Mouse (Mus musculus): ENCODE measurements around the gene Ift140. TPM values are rescaled to one million over a fixed set of nuclear protein-coding genes. Genes with fewer than 3 reads are reported as not detected.

The Ift140 gene
- polyA plus RNA-seq, 1 experiment from 2014 or later, result 25.8 TPM

DNA sequence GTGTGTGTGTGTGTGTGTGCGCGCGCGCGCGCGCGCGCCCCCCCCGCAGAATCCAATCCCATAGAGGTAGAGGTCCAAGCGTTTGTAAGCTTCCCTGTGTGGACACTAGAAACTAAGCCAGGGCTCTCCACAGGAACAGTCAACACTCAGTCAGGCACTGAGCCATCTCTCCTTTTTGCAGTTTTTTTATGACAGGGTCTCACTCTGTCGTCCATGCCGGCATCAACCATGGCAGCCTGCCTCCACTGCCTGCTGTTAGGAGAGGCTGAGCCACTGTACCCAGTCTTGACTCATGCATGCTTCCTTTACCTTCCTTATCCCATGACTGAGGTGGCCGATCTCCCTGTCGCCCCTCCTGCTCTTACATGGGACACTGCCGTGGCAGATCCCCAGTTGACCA lies 91.9 kb downstream of the Ift140 start:
- H3K27me3 ChIP-seq (ENCODE audit: control insufficient read depth, insufficient read depth, low read length), result no peaks in the 10 kb centered on the region
- WGBS, result 95% methylated on average over 7 of the region's 16 CpGs
- H3K4me2 ChIP-seq (ENCODE audit: low read depth), result no peak overlapping the region
- H3K4me3 ChIP-seq (ENCODE audit: low read depth, low read length), result no peak overlapping the region
- no peaks in the 10 kb centered on the region for H3K9me3 ChIP-seq (ENCODE audit: control insufficient read depth, low read length)
- no peak overlapping the region for H3K27ac ChIP-seq (ENCODE audit: low read depth, low read length)
- no peaks in the 10 kb centered on the region for H3K4me1 ChIP-seq (ENCODE audit: control insufficient read depth, insufficient read depth, low read length)
- DNase-seq (ENCODE audit: low spot score) (no peak), ATAC-seq (ENCODE audit: insufficient read depth, low FRiP score, low TSS enrichment) (no peak)
- peaks cover 7% of the 10 kb centered on the region for H3K36me3 ChIP-seq (ENCODE audit: control insufficient read depth, insufficient read depth, low read length)
- H3K9ac ChIP-seq (ENCODE audit: low read length), result no peak overlapping the region

DNA sequence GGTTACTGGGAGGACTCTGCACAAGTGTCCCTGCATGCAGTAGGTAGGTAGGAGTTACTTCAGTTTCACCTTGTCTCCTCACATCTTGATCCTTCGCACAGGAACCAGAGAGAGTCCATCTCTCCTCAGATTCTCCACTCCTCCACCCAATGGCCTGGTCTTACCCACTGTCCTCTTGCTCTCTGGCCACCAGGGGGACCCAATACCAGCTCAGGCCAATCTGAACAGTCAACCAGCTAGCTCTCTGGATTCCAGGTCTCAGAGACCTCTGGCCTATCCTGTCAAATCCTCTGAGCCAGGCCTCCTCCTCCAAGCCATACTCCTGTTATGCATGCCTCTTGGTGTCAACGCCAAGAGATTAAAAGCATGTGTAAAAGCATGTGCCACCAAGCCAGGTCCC lies 93.7 kb downstream of the Ift140 start:
- H3K36me3 ChIP-seq (ENCODE audit: control insufficient read depth, insufficient read depth, low read length), result peaks cover 4% of the 10 kb centered on the region
- H3K9ac ChIP-seq (ENCODE audit: low read length), result no peak overlapping the region
- no peak overlapping the region for H3K4me2 ChIP-seq (ENCODE audit: low read depth)
- ATAC-seq (ENCODE audit: insufficient read depth, low FRiP score, low TSS enrichment), result no peak
- H3K4me1 ChIP-seq (ENCODE audit: control insufficient read depth, insufficient read depth, low read length), result no peaks in the 10 kb centered on the region
- H3K4me3 ChIP-seq (ENCODE audit: low read depth, low read length), result no peak overlapping the region
- WGBS, result 76% methylated on average over 2 of the region's 2 CpGs
- no peaks in the 10 kb centered on the region for H3K9me3 ChIP-seq (ENCODE audit: control insufficient read depth, low read length)
- peak; percentile 43 for DNase-seq (ENCODE audit: low spot score)
- no peak overlapping the region for H3K27ac ChIP-seq (ENCODE audit: low read depth, low read length)
- no peaks in the 10 kb centered on the region for H3K27me3 ChIP-seq (ENCODE audit: control insufficient read depth, insufficient read depth, low read length)

DNA sequence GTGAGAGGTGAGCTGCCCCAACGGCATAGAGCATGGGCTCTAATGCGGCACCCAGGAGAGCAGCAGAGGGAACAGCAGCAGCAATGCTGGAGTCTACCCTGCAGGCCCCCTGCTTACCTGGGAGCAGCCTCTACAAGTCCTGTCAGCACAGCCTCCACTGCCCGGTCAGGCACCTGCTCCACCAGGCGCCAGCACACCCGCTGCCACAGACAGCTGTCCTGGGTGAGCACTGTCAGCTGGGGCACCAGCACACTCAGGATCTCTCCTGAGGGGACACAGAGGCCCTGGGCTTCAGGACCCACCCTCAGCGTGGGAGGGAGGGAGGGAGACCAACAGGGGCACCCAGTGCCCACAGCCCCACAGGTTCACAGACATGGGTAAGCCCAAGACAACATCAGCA lies 94.7 kb downstream of the Ift140 start:
- no peaks in the 10 kb centered on the region for H3K27me3 ChIP-seq (ENCODE audit: control insufficient read depth, insufficient read depth, low read length)
- no peak overlapping the region for H3K9ac ChIP-seq (ENCODE audit: low read length)
- no peak overlapping the region for H3K4me3 ChIP-seq (ENCODE audit: low read depth, low read length)
- 96% methylated on average over 6 of the region's 6 CpGs for WGBS
- no peak for DNase-seq (ENCODE audit: low spot score)
- H3K36me3 ChIP-seq (ENCODE audit: control insufficient read depth, insufficient read depth, low read length), result peaks cover 2% of the 10 kb centered on the region
- no peak overlapping the region for H3K4me2 ChIP-seq (ENCODE audit: low read depth)
- H3K4me1 ChIP-seq (ENCODE audit: control insufficient read depth, insufficient read depth, low read length), result peaks cover 6% of the 10 kb centered on the region; the same call in 1 of the 2 replicates
- H3K9me3 ChIP-seq (ENCODE audit: control insufficient read depth, low read length), result no peaks in the 10 kb centered on the region
- no peak overlapping the region for H3K27ac ChIP-seq (ENCODE audit: low read depth, low read length)
- no peak for ATAC-seq (ENCODE audit: insufficient read depth, low FRiP score, low TSS enrichment)

DNA sequence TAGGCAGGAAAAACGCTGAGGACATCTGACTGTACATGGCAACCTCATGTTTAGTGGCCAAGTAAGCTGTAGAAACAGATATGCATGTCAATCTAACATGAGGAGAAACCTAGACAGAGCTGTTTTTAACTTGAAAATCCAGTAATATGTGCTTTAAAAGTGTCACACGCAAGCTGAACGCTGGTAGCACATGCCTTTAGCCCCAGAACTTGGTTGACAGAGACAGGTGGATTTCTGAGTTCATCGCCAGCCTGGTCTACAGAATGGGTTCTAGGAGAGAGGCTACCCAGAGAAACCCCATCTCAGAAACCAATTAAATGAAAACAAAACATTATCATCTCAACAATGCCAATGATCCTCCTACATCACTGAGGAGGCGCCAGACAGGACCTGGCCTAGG lies 95.3 kb downstream of the Ift140 start:
- Histone ChIP-seq H3K4me1 (ENCODE audit: control insufficient read depth, insufficient read depth, low read length) (peaks cover 6% of the 10 kb centered on the region; the same call in 1 of the 2 replicates), H3K27ac (ENCODE audit: low read depth, low read length) (no peak overlapping the region), H3K36me3 (ENCODE audit: control insufficient read depth, insufficient read depth, low read length) (peaks cover 2% of the 10 kb centered on the region), H3K4me2 (ENCODE audit: low read depth) (no peak overlapping the region), H3K4me3 (ENCODE audit: low read depth, low read length) (no peak overlapping the region), H3K9ac (ENCODE audit: low read length) (no peak overlapping the region), H3K27me3 (ENCODE audit: control insufficient read depth, insufficient read depth, low read length) (no peaks in the 10 kb centered on the region), H3K9me3 (ENCODE audit: control insufficient read depth, low read length) (no peaks in the 10 kb centered on the region)
- ATAC-seq (ENCODE audit: insufficient read depth, low FRiP score, low TSS enrichment), result no peak
- WGBS, result 91% methylated on average over 5 of the region's 5 CpGs
- no peak for DNase-seq (ENCODE audit: low spot score)

DNA sequence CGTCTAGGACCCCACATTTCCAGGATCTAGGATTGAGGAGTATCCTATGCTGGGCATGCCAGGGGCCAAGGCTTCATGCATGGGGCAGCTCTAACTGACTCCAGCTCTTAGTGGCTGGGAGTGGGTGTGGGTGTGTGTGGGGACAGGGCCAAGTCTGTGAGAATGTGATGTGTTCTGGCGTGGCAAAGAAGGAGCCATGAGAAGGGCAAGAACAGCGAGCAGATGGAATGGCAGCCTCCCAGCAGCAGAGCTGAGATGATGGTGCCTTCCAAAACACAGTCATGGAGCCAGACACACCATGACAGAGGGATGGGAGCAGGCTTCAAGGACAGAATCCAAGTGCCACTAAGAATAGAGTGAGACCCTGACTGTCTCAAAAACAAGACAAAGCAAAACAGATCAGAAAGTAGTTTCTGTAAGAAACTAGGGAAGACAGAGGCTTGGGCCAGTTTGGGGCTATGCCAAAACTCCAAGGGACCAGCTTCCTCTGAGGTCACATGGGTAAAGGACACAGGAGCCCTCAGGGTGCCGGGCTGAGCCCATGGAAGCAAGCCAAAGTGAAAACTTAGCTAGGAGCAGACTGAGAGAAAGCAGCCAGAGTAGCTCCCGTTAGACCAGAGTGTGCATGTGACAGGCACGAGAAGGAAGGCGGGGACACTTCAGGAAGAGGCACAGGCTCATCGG lies 96.0 kb downstream of the Ift140 start:
- Histone ChIP-seq H3K4me3 (ENCODE audit: low read depth, low read length) (no peak overlapping the region), H3K4me2 (ENCODE audit: low read depth) (no peak overlapping the region), H3K9ac (ENCODE audit: low read length) (no peak overlapping the region), H3K4me1 (ENCODE audit: control insufficient read depth, insufficient read depth, low read length) (peaks cover 6% of the 10 kb centered on the region; the same call in 1 of the 2 replicates), H3K27ac (ENCODE audit: low read depth, low read length) (no peak overlapping the region), H3K9me3 (ENCODE audit: control insufficient read depth, low read length) (no peaks in the 10 kb centered on the region), H3K27me3 (ENCODE audit: control insufficient read depth, insufficient read depth, low read length) (0 out of 2 replicates have a peak, but pooled peaks cover 1% of the 10 kb centered on the region), H3K36me3 (ENCODE audit: control insufficient read depth, insufficient read depth, low read length) (peaks cover 2% of the 10 kb centered on the region)
- ATAC-seq (ENCODE audit: insufficient read depth, low FRiP score, low TSS enrichment) (no peak), DNase-seq (ENCODE audit: low spot score) (no peak)
- WGBS, result 89% methylated on average over 8 of the region's 8 CpGs

DNA sequence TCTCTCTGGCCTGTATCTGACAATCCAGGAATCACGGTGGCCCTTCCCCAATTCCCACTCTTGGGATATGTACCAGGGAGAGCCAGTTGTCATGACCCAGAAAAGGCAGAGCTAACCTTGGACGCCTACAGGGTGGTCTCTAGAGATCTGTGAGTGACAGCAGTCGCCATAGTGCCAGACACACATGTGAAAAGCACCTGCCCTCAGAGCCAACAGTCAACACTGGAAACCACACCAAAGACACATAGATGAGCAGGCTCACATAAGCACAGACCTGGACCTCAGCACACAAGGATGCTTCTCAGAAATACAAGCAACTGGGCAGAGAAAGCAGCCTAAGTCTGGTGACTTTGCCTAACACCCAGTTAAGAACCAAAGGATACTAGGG lies 96.5 kb downstream of the Ift140 start:
- Histone ChIP-seq H3K4me1 (ENCODE audit: control insufficient read depth, insufficient read depth, low read length) (peaks cover 6% of the 10 kb centered on the region; the same call in 1 of the 2 replicates), H3K36me3 (ENCODE audit: control insufficient read depth, insufficient read depth, low read length) (peaks cover 2% of the 10 kb centered on the region)

DNA sequence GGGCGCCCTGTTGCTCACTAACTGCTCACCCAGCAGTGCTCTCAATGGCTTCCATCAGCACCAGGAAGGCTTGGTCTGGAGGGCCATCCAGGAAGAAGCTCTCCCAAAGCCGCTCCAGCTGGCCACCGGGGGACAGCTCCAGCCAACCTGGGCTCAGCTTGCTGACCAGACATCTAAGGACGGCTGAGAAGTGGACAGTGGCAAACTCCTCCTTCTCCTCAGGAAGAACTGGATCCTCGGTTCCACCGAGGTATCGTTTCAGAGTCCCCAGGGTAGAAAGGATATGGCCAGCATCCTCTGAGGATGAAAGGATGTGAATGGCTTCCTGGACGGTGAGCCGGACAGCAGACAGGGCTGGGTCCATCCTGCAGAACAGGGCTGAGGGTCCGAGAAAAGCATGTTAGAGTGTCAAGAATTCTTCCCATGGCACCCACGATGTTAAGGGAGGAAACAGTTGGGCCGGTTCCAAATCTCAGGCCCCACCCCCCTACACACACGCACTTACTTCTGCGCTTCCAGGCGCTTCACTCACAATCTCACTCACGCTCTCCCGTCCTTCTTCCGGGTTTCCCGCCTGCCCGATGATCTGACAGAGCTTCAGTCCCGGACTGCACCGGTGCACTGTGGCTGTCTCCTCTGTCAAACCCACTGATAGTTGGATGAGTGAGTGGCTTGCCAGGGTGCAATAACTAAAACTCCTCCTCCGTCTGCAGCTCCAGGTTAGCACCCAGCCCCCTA lies 99.2 kb downstream of the Ift140 start:
- Histone ChIP-seq H3K4me3 (ENCODE audit: low read depth, low read length) (peak overlapping the region; percentile 59), H3K27me3 (ENCODE audit: control insufficient read depth, insufficient read depth, low read length) (0 out of 2 replicates have a peak, but pooled peaks cover 3% of the 10 kb centered on the region), H3K4me2 (ENCODE audit: low read depth) (peak overlapping the region; percentile 98), H3K4me1 (ENCODE audit: control insufficient read depth, insufficient read depth, low read length) (peaks cover 6% of the 10 kb centered on the region; the same call in 1 of the 2 replicates), H3K9ac (ENCODE audit: low read length) (peak overlapping the region; percentile 82), H3K27ac (ENCODE audit: low read depth, low read length) (peak overlapping the region; percentile 86), H3K36me3 (ENCODE audit: control insufficient read depth, insufficient read depth, low read length) (no peaks in the 10 kb centered on the region; the same call in 1 of the 2 replicates), H3K9me3 (ENCODE audit: control insufficient read depth, low read length) (no peaks in the 10 kb centered on the region)
- DNase-seq (ENCODE audit: low spot score) (no peak), ATAC-seq (ENCODE audit: insufficient read depth, low FRiP score, low TSS enrichment) (no peak; the same call in 1 of the 2 replicates)
- 14% methylated on average over 23 of the region's 23 CpGs for WGBS

More for the DNA sequence above, 96.5 kb downstream of the Ift140 start:
- Histone ChIP-seq H3K27ac (ENCODE audit: low read depth, low read length) (no peak overlapping the region), H3K27me3 (ENCODE audit: control insufficient read depth, insufficient read depth, low read length) (0 out of 2 replicates have a peak, but pooled peaks cover 3% of the 10 kb centered on the region), H3K4me3 (ENCODE audit: low read depth, low read length) (no peak overlapping the region), H3K9me3 (ENCODE audit: control insufficient read depth, low read length) (no peaks in the 10 kb centered on the region), H3K4me2 (ENCODE audit: low read depth) (no peak overlapping the region), H3K9ac (ENCODE audit: low read length) (no peak overlapping the region)
- no peak for DNase-seq (ENCODE audit: low spot score)
- WGBS, result 90% methylated on average over 3 of the region's 3 CpGs
- no peak for ATAC-seq (ENCODE audit: insufficient read depth, low FRiP score, low TSS enrichment)

DNA sequence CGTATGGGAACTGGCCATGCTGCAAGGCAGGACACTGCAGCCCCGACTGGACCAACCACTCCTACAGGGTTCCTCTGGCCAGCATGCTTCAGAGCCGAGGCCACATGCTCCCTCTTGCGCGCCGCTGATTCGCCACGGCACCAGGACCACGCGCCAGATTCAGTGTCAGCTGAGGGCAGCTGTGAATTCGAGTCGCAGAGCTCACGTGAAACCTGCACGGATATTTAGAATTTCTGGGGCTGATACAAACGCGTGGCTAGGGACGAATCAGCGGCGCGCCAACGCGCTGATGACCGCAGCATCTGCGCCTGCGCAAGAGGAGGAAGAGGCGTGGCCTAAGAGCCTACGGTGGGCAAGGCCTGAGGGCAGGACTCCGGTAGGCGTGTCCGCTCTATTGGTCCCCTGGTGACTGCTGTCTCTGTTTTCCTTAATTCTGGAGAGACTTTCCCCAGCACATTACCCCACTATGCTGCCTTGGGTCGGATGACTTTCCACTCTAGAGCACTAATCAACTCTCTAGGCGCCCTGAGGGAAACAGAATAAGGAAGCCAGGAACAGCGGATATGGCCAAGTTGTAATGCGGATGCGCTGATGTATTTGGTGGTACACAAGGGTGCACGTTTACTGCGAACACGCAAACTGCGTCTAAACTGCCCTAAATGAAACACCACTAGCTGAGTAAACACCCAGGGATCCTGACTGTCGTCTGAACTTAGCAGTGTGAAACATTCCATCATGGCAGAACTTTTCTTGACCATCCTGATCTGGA lies 100.0 kb downstream of the Ift140 start, which contains the start of gene Telo2:
Gene Telo2 (minus strand): TSS at position 304 of the 769 bp plus-strand sequence.
- 8% methylated on average over 40 of the region's 40 CpGs for WGBS
- no peaks in the 10 kb centered on the region for H3K9me3 ChIP-seq (ENCODE audit: control insufficient read depth, low read length)
- no peaks in the 10 kb centered on the region for H3K36me3 ChIP-seq (ENCODE audit: control insufficient read depth, insufficient read depth, low read length)
- peak; percentile 93 for DNase-seq (ENCODE audit: low spot score)
- H3K4me3 ChIP-seq (ENCODE audit: low read depth, low read length), result peak within 1 kb of the TSS; percentile 59
- peak within 1 kb of the TSS; percentile 82 for H3K9ac ChIP-seq (ENCODE audit: low read length)
- H3K4me1 ChIP-seq (ENCODE audit: control insufficient read depth, insufficient read depth, low read length), result peaks cover 6% of the 10 kb centered on the region; the same call in 1 of the 2 replicates
- peak within 1 kb of the TSS; percentile 86 for H3K27ac ChIP-seq (ENCODE audit: low read depth, low read length)
- H3K4me2 ChIP-seq (ENCODE audit: low read depth), result peak within 1 kb of the TSS; percentile 98
- ATAC-seq (ENCODE audit: insufficient read depth, low FRiP score, low TSS enrichment), result peak; percentile 89
- 0 out of 2 replicates have a peak, but pooled peaks cover 3% of the 10 kb centered on the region for H3K27me3 ChIP-seq (ENCODE audit: control insufficient read depth, insufficient read depth, low read length)

All from neural tube, embryonic 11.5 days (tissue).